Mouse (Mus musculus): ENCODE results near the gene Pcsk7. TPM values are rescaled to one million over a fixed set of nuclear protein-coding genes. Genes with fewer than 3 reads are reported as not detected.

Gene Pcsk7
- polyA plus RNA-seq, 1 experiment = not detected

DNA sequence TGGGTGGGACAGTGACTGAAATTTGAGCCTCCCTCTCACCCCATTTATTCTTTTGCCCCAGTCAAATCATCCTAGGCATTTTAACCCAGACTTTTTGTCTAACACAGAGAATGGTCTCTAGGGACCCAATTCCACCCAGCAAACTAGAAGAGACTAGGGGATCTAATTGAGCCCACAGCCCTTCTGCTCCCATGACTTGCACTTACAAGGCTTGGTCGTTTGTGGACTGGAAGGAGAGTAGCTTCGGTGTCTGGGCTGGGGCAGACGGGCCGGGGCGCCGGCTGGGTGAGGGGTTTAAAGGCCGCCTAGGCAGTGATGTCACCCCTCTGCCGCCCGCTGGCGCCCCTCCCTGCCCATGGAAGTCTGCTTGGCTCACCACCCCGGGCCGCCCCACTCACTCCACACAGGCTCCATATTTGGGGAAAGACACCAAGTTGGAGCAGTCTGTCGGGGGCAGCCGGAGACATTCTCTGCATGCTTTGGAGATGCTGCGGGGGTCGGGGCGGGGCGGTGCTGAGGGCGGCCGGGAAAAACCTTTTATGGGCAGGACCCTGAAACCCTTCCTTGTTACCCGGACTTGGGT, 29.4 kb downstream of the Pcsk7 start, which contains the start of gene Tagln:
Tagln (minus strand) TSS at position 431 of the 583 bp plus-strand sequence.
- 12% methylated on average over 21 of the region's 21 CpGs for WGBS
- H3K4me3 ChIP-seq (ENCODE audit: insufficient read depth, low read depth, low read length) = no peak within 1 kb of the TSS
- TF ChIP-seq POLR2A (IDR thresholded peaks at IDR 0.05; ENCODE audit: insufficient read depth, low read depth, low read length) = no peak
- TF ChIP-seq CTCF (IDR thresholded peaks at IDR 0.05; ENCODE audit: insufficient read depth, low read depth, low read length) = no peak
- peaks cover 8% of the 10 kb centered on the region; the same call in 1 of the 2 replicates for H3K4me1 ChIP-seq (ENCODE audit: control insufficient read depth, insufficient read depth, low read length)
- H3K27ac ChIP-seq (ENCODE audit: insufficient read depth, low read depth, low read length) = no peak within 1 kb of the TSS

DNA sequence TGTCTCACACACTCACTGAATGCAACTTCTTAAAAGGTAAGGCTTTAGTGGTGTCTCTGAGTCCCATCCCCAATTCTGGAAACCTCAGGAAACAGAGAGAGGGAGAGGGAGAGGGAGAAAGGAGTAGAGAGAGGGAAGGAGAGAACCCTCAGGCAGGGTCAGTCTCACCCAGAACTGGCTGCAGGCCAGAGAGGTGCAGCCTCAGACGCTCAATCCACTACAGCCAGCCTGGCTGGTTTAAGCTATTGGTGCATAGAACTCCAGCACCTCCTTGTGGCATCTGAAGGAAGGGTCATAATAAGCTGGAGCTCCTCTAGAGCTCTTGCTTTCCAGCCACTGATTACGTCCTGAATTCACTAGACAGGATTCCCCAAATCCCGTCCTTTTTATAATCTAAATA, 30.6 kb downstream of the Pcsk7 start:
- H3K4me1 ChIP-seq (ENCODE audit: control insufficient read depth, insufficient read depth, low read length) = peaks cover 8% of the 10 kb centered on the region; the same call in 1 of the 2 replicates
- TF ChIP-seq POLR2A (IDR thresholded peaks at IDR 0.05; ENCODE audit: insufficient read depth, low read depth, low read length) = no peak
- TF ChIP-seq CTCF (IDR thresholded peaks at IDR 0.05; ENCODE audit: insufficient read depth, low read depth, low read length) = no peak
- 22% methylated on average over 3 of the region's 3 CpGs for WGBS
- no peak overlapping the region for H3K27ac ChIP-seq (ENCODE audit: insufficient read depth, low read depth, low read length)
- H3K4me3 ChIP-seq (ENCODE audit: insufficient read depth, low read depth, low read length) = no peak overlapping the region

DNA sequence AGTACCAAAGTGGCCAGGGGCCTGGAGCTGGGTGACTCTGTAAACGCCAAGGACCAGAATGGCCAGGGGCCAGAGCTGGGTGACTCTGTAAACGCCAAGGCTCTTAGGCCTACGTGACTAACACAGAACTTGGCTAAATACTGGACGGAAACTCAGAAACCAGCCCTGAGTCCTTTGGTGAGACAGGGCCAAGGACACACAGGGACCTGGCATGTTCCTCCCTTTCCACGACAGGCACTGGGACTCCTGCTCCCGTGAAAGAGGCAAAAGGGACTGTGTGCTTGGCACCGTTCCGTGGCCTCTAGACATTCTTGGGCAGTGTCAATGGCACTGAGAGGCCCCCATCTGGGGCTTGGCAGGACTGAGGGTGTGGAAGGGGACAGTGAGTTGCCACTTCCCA, 31.8 kb downstream of the Pcsk7 start:
- TF ChIP-seq POLR2A (IDR thresholded peaks at IDR 0.05; ENCODE audit: insufficient read depth, low read depth, low read length) (no peak), CTCF (IDR thresholded peaks at IDR 0.05; ENCODE audit: insufficient read depth, low read depth, low read length) (no peak)
- no peak overlapping the region for H3K27ac ChIP-seq (ENCODE audit: insufficient read depth, low read depth, low read length)
- 62% methylated on average over 8 of the region's 8 CpGs for WGBS

DNA sequence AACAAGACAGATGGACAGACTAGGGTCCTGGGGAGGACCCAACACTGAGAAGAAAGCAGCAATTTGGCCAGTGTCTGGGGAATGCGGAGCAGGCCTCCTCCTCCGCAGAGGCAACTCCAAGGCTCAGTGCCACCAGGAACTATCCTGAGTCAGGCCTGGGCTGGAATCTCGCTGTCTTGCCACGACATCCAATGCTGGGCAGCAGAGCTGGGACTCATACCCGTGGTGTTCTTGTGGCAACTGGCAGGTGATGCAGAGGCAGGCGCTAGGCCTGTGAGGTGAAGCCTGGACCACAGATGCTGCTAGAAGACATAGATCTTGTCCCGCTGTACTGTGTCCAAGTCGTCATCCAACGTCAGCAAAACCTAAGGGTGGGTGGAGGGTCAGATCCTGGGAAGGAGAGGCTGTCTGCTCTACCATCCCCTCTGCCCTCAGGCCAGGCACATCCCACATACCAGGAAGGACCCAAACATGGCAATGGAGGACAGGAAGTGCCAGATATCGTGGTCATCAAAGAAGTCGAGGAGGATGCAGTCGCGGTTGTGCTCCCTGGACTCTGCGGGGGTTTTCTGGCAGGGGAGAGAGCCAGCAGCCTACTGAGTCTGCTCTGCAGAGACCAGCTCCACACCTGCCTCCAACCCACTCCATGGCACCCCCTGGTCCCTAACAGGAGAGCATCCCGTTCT, 32.8 kb downstream of the Pcsk7 start:
- no peak overlapping the region for H3K27ac ChIP-seq (ENCODE audit: insufficient read depth, low read depth, low read length)
- 84% methylated on average over 15 of the region's 15 CpGs for whole genome bisulfite sequencing
- H3K4me3 ChIP-seq (ENCODE audit: insufficient read depth, low read depth, low read length) = no peak overlapping the region
- TF ChIP-seq CTCF (IDR thresholded peaks at IDR 0.05; ENCODE audit: insufficient read depth, low read depth, low read length) (no peak), POLR2A (IDR thresholded peaks at IDR 0.05; ENCODE audit: insufficient read depth, low read depth, low read length) (no peak)
- peaks cover 6% of the 10 kb centered on the region; the same call in 1 of the 2 replicates for H3K4me1 ChIP-seq (ENCODE audit: control insufficient read depth, insufficient read depth, low read length)

More for the DNA sequence above, 31.8 kb downstream of the Pcsk7 start:
- peaks cover 6% of the 10 kb centered on the region; the same call in 1 of the 2 replicates for H3K4me1 ChIP-seq (ENCODE audit: control insufficient read depth, insufficient read depth, low read length)
- H3K4me3 ChIP-seq (ENCODE audit: insufficient read depth, low read depth, low read length) = no peak overlapping the region

DNA sequence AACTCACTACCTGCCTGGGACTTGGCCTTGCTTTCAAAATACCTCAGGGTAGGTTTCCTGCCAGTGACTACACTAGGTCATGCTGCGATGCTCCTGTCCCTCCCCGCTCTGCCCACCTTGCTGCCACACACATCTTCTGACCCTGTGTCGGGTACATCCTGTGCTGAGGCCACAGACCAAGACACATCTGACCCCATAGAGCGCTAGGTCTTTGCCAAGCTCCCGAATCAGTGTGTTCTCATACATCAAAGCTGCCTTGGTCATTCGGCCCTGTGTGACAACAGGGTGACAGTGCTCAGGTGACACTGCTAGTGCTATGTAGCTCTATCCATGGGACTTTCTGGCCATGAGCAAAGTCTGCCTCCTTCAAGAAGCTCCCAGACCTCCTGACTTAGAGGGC, 33.5 kb downstream of the Pcsk7 start:
- H3K4me1 ChIP-seq (ENCODE audit: control insufficient read depth, insufficient read depth, low read length) = peaks cover 6% of the 10 kb centered on the region; the same call in 1 of the 2 replicates
- H3K4me3 ChIP-seq (ENCODE audit: insufficient read depth, low read depth, low read length) = no peak overlapping the region
- TF ChIP-seq POLR2A (IDR thresholded peaks at IDR 0.05; ENCODE audit: insufficient read depth, low read depth, low read length) (no peak), CTCF (IDR thresholded peaks at IDR 0.05; ENCODE audit: insufficient read depth, low read depth, low read length) (no peak)
- WGBS = 92% methylated on average over 6 of the region's 6 CpGs
- no peak overlapping the region for H3K27ac ChIP-seq (ENCODE audit: insufficient read depth, low read depth, low read length)

DNA sequence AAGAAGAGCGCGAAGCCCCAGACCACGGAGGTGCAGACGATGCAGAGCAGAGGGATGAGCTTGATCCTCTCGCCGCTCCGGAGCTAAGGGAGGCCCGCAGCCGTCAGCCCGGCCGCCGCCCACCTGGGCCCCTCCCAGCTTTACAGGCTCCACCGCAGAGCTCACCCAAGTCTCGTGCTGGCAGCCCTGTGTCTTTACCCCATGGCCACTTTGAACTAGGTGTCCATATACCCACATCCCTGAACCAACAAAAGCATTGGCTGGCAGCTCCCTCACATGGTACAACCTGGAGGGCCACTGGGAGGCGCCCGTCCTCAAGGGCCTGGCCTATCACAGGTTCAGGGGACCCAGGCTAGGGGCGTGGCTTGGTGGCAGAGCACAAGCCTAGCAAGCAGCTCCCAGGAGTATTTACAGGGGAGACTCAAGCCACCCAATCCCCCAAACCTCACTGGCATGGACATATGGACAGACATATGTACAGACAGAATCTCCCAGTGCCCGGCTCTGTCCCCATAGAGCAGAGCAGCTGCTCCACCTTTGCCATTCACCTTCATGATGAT, 35.1 kb downstream of the Pcsk7 start:
- Histone ChIP-seq H3K4me3 (ENCODE audit: insufficient read depth, low read depth, low read length) (no peak overlapping the region), H3K4me1 (ENCODE audit: control insufficient read depth, insufficient read depth, low read length) (no peaks in the 10 kb centered on the region), H3K27ac (ENCODE audit: insufficient read depth, low read depth, low read length) (no peak overlapping the region)
- 67% methylated on average over 18 of the region's 18 CpGs for WGBS
- no peak for TF ChIP-seq CTCF (IDR thresholded peaks at IDR 0.05; ENCODE audit: insufficient read depth, low read depth, low read length)
- no peak for TF ChIP-seq POLR2A (IDR thresholded peaks at IDR 0.05; ENCODE audit: insufficient read depth, low read depth, low read length)

DNA sequence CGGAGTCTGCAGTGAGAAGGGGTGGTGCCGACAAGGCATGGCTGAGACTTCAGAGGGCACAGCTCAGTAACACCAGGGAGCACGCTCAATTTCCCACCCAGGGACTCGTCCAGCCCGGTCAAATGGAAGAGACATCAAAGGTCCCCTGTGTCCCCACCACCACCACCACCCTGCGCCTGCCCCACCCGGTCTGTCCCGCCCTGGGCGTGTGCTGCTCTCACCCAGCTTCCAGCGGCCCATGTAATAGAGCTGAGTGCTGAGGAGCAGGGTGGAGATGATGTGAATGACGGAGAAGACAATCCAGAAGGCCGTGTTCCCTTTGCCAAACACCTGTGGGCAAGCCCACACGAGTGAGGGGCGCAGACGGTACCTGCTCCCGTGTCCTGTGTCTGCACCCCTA, 36.2 kb downstream of the Pcsk7 start:
- no peak overlapping the region for H3K27ac ChIP-seq (ENCODE audit: insufficient read depth, low read depth, low read length)
- H3K4me1 ChIP-seq (ENCODE audit: control insufficient read depth, insufficient read depth, low read length) = no peaks in the 10 kb centered on the region
- TF ChIP-seq CTCF (IDR thresholded peaks at IDR 0.05; ENCODE audit: insufficient read depth, low read depth, low read length) = no peak
- no peak for TF ChIP-seq POLR2A (IDR thresholded peaks at IDR 0.05; ENCODE audit: insufficient read depth, low read depth, low read length)
- 90% methylated on average over 16 of the region's 16 CpGs for WGBS
- no peak overlapping the region for H3K4me3 ChIP-seq (ENCODE audit: insufficient read depth, low read depth, low read length)

DNA sequence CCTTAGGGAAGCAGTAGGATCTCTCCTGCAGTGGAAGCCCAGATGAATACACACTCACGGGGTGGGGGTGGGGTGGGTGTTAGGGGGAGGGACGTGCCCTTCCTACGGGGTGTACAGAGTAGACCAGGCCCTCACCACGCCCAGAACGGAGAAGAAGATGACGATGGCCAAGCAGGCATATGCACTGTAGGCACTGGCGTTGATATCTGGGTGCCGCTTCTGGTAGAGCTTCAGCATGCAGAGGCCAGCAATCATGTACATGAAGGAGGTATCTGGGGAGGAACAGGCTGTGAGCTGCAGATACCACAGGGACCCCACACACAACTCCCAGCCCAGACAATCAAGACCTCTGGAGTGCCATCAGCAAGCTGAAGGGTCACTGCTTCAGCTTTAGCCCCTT, 36.6 kb downstream of the Pcsk7 start:
- 88% methylated on average over 8 of the region's 8 CpGs for WGBS
- Histone ChIP-seq H3K4me1 (ENCODE audit: control insufficient read depth, insufficient read depth, low read length) (no peaks in the 10 kb centered on the region), H3K27ac (ENCODE audit: insufficient read depth, low read depth, low read length) (no peak overlapping the region), H3K4me3 (ENCODE audit: insufficient read depth, low read depth, low read length) (no peak overlapping the region)
- TF ChIP-seq POLR2A (IDR thresholded peaks at IDR 0.05; ENCODE audit: insufficient read depth, low read depth, low read length) = no peak
- no peak for TF ChIP-seq CTCF (IDR thresholded peaks at IDR 0.05; ENCODE audit: insufficient read depth, low read depth, low read length)

Measured in olfactory bulb, adult 2 months (tissue).